Mouse (Mus musculus) cerebellum, postnatal 14 days (tissue): ENCODE data around the gene Ppp1r9b.

Experiments used
- DNase-seq, 2 experiments: peaks; one replicate each; pipeline ENCODE4 v3.0.0; 2021; ENCODE audit warnings: mixed read lengths in 2 of 2

The Ppp1r9b gene

DNA sequence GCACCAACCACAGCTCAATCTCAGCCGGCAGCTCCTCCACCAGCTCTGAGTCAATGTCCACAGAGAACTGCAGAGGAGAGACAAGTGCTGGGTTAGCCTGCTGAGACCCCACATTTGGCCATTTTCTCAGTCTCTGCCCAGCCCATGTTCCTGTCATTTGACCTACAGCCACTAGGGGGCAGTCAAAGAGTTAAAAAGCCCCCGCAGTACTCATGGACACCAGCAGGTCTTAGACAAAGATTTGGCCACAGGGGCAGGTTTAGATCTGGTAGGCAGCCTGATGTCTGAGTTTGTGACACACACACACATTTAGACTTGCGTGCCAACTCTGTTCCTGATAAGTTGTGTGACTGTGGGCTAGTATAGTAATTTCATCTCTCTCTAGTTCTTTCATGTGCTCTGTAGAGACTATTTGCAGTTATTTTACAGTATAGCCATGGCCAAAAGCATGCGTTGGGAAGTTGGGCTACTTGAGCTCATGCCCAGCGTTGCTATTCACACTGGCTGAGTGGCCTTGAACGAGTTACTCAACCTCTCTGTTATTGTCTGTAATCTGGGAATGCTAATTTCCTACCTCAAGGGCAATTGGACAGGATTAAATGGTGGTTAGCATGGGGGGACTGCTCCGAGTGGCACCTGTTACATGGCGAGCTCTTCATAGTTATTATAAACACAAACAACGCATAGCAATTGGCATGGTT lies 56.3 kb downstream of the Ppp1r9b start:
- DNase-seq = peak; percentile 80 to 82

DNA sequence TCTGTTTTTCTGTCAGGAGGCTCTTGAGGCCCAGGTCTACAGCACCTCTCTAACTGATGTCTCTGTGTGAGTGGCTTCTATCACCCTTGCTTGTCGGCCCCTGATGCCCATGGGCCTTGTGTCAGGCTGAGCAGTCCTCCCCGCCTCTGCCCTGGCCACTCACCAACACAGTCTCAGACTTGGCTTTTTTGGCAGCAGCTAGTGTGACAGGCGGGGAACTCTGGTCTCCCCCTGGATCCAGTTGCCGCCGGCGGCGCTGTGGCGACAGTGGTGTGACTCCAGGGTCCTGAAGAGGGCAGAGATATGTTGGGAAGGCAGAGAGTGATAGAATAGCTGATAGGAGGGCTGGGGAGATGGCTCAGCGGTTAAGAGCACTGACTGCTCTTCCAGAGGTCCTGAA lies 62.2 kb downstream of the Ppp1r9b start:
- peak in 1 of 2 experiments; percentile 16 for DNase-seq
